Mouse (Mus musculus) heart, embryonic 15.5 days (tissue): Measurements from ENCODE around the gene Selenos. TPM values are rescaled to one million over a fixed set of nuclear protein-coding genes. Genes with fewer than 3 reads are reported as not detected.

Source experiments
- ATAC-seq: fragments of 200-750 bp; cut with Nextera tagmentation; replicated peaks from 2 replicates; pipeline ENCODE4 v1.8.0; 2017; ENCODE audit warnings: low read depth, moderate TSS enrichment; ENCODE audit not compliant: insufficient number of reproducible peaks, insufficient read depth, low FRiP score
- H3K27ac ChIP-seq: fragments of 300-500 bp; sonication (generic); 2 replicates; pipeline ENCODE4 v1.5.1; 2015; ENCODE audit warnings: mild to moderate bottlenecking, inconsistent platforms
- H3K27me3 ChIP-seq: fragments of 300-500 bp; sonication (generic); 2 replicates; pipeline ENCODE4 v1.6.1; 2015; ENCODE audit warnings: inconsistent platforms
- H3K36me3 ChIP-seq: fragments of 300-500 bp; sonication (generic); 2 replicates; pipeline ENCODE4 v1.6.1; 2015; ENCODE audit warnings: mild to moderate bottlenecking, inconsistent platforms
- H3K4me1 ChIP-seq: fragments of 300-500 bp; sonication (generic); replicated peaks from 2 replicates; pipeline ENCODE4 v1.6.1; 2015; ENCODE audit warnings: inconsistent platforms
- H3K4me2 ChIP-seq: fragments of 300-500 bp; sonication (generic); 2 replicates; pipeline ENCODE4 v1.6.1; 2015; ENCODE audit warnings: inconsistent platforms, mild to moderate bottlenecking, moderate library complexity
- H3K4me3 ChIP-seq: fragments of 300-500 bp; sonication (generic); 2 replicates; pipeline ENCODE4 v1.5.1; 2015; ENCODE audit warnings: mild to moderate bottlenecking, inconsistent platforms
- H3K9ac ChIP-seq: fragments of 300-500 bp; sonication (generic); 2 replicates; pipeline ENCODE4 v1.6.1; 2015; ENCODE audit warnings: mild to moderate bottlenecking, inconsistent platforms
- H3K9me3 ChIP-seq: fragments of 300-500 bp; sonication (generic); replicated peaks from 2 replicates; pipeline ENCODE4 v1.6.1; 2016; ENCODE audit warnings: inconsistent platforms
- WGBS: fragments of 180-500 bp; shearing (Covaris S2); methylation state at CpG from one replicate; pipeline ENCODE4 v1.1.7; 2015; ENCODE audit warnings: mixed read lengths; 5-methylcytosine and 5-hydroxymethylcytosine counted together
- polyA plus RNA-seq: library from polyadenylated mRNA; unstranded; fragments of >200 nt; fragmentation: Nextera tagmentation; extraction: Ambion mirVana; gene quantifications from 2 replicates; pipeline ENCODE4 v1.2.1, GENCODE M21; 2015

Selenos gene
- polyA plus RNA-seq, 1 experiment from 2014 or later: 64.5 TPM

DNA sequence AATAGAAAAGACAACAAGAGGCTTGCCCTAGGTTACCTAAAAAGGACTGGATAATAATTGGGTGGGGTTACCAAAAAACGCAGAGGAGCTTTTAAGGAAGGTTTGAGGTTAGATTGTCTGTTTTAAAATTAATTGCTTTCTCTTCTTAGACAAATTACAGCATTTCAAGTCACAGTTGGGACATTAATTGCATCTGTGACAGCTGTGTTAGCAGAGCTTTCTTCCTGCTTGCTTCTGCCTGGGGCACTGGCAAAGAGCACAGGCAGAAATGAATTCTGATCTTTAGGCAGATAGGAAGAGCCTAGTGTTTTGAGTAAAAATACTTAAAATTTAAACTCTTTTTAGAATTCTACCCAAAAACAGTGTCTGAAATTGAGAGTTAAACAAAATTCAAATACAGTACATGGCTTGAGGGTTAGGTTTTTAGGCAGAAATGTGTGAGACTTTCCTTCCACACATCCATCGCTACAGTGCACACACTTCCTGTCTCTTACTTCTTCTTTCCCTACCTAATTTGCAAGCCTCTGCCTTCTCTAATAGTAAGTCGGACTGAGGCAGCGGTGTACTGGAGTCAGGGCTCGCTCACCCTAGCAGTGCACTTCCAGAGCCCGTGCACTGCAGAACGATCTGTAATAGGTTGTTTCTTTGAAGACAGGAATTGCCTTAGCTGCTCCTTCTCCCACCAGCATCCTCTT is 41.4 kb downstream of the Selenos start:
- H3K27ac ChIP-seq: no peak overlapping the region
- no peak overlapping the region for H3K4me2 ChIP-seq
- no peaks in the 10 kb centered on the region for H3K27me3 ChIP-seq
- peaks cover 8% of the 10 kb centered on the region for H3K36me3 ChIP-seq
- no peak for ATAC-seq
- peaks cover 43% of the 10 kb centered on the region for H3K4me1 ChIP-seq
- H3K4me3 ChIP-seq: no peak overlapping the region
- no peaks in the 10 kb centered on the region for H3K9me3 ChIP-seq
- H3K9ac ChIP-seq: no peak overlapping the region
- 66% methylated on average over 7 of the region's 7 CpGs for WGBS

DNA sequence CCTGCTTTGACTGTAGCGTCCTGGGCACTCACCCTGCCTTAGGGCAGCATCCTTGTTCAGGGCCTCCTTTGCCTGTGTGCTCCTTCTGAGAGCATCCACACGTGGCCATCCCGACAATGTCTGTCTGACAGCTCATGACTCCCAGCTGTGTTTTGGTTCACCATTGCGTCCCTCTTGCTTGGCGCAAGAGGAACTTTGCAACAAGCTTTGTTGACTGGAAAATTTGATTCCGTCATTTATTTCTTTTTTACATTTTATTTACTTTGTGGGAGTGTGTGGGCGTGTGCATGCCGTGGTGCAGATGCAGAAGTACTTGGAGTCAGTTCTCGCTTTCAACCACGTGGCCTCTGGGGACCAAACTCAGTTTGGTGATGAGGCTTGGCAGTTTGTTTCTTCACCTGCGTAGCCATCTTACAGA is 45.1 kb downstream of the Selenos start:
- Histone ChIP-seq H3K4me1 (peaks cover 35% of the 10 kb centered on the region), H3K4me2 (no peak overlapping the region), H3K9me3 (no peaks in the 10 kb centered on the region), H3K27ac (no peak overlapping the region), H3K4me3 (no peak overlapping the region), H3K36me3 (peaks cover 12% of the 10 kb centered on the region), H3K27me3 (no peaks in the 10 kb centered on the region), H3K9ac (no peak overlapping the region)
- ATAC-seq: no peak
- WGBS: 69% methylated on average over 11 of the region's 11 CpGs

DNA sequence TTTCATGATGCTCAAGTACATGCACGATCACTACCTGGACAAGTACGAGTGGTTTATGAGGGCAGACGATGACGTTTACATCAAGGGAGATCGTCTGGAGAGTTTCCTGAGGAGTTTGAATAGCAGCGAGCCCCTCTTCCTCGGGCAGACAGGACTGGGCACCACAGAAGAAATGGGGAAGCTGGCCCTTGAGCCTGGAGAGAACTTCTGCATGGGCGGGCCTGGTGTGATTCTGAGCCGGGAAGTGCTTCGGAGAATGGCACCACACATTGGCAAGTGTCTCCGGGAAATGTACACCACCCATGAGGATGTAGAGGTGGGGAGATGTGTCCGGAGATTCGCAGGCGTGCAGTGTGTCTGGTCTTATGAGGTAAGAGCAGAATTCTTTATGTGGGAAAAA is 45.9 kb downstream of the Selenos start:
- no peak for ATAC-seq
- no peak overlapping the region for H3K4me2 ChIP-seq
- peaks cover 32% of the 10 kb centered on the region for H3K4me1 ChIP-seq
- H3K27me3 ChIP-seq: no peaks in the 10 kb centered on the region
- no peak overlapping the region for H3K9ac ChIP-seq
- 86% methylated on average over 14 of the region's 14 CpGs for WGBS
- H3K27ac ChIP-seq: no peak overlapping the region
- H3K36me3 ChIP-seq: peaks cover 13% of the 10 kb centered on the region
- no peaks in the 10 kb centered on the region for H3K9me3 ChIP-seq
- H3K4me3 ChIP-seq: no peak overlapping the region

DNA sequence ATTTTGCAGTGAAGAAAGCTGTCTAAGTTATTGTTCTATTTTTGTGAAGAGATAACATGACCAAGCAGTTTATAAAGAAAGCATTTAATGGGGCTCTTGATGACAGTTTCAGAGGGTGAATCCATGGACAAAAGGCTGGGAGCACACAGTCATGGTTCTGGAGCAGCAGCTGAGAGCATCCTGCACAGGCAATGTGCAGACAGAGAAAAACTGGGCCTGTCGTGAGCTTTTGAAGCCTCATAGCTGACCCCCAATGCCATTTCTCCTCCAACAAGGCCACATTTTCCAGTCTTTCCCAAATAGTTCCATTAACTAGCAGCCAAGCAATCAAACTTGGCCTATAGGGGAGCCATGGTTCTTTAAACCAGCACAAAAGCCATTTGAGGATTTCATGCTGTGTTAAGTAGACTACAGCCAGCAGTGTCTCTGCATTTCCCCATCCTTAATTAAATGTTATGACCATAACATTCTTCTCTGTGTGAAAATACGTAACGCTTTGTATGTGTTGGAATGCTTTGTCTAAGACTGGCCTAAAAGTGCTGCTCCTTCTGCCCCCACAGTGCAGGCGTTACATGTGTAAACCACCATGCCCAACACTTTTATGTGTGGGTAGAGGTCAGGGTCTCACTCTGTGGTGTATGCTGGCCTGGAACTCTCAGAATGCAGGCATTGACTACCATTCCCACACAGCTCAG is 48.6 kb downstream of the Selenos start:
- H3K27me3 ChIP-seq: no peaks in the 10 kb centered on the region
- no peak for ATAC-seq
- H3K4me1 ChIP-seq: peaks cover 31% of the 10 kb centered on the region
- H3K27ac ChIP-seq: peak overlapping the region; percentile 42; the same call in 1 of the 2 replicates
- peaks cover 19% of the 10 kb centered on the region for H3K36me3 ChIP-seq
- H3K4me3 ChIP-seq: no peak overlapping the region
- WGBS: 76% methylated on average over 4 of the region's 4 CpGs
- no peaks in the 10 kb centered on the region for H3K9me3 ChIP-seq
- no peak overlapping the region for H3K4me2 ChIP-seq
- no peak overlapping the region for H3K9ac ChIP-seq

DNA sequence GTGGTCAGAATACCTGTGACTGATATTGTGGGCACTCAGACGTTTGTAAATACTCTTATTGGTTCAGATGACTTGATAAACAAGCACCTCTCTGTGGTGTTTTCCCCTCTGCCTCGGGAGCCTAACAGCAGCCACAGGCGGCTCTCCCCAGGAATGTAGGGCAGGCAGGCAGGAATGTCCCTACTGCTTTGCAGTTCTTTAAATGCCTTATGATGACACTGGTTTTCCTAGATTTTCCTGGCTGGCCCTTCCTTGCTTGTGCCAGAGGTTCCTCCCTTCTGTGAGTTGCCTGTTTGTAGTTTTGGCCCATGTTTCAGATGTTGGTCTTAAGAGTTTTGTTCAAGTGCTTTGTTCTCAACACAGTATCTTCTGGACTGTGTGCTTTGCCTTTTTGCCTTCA is 49.4 kb downstream of the Selenos start:
- Histone ChIP-seq H3K4me2 (no peak overlapping the region), H3K27ac (peak overlapping the region; percentile 42; the same call in 1 of the 2 replicates), H3K27me3 (no peaks in the 10 kb centered on the region), H3K36me3 (peaks cover 19% of the 10 kb centered on the region), H3K9me3 (no peaks in the 10 kb centered on the region), H3K4me3 (no peak overlapping the region), H3K9ac (no peak overlapping the region), H3K4me1 (peaks cover 31% of the 10 kb centered on the region)
- 18% methylated on average over 3 of the region's 3 CpGs for WGBS
- no peak for ATAC-seq

DNA sequence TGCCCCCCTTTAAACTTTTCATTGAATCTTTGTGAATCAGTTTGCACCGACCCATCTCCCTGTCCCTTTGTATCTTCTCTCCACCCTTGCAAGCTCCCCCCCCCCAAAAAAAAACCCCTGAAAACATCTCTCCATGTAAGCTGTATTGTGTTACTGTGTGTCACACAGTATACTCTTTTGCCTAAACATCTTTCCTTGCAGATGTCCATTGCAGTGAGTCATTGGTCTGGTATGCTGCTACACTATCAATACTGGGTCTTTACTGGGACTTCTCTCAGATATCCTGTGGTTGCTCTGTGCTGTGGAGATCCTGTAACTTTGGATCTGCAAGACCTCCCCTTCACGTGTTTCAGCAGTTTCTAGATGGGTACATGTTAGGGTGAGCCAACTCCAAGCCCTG is 50.8 kb downstream of the Selenos start:
- Histone ChIP-seq H3K9ac (no peak overlapping the region), H3K27me3 (no peaks in the 10 kb centered on the region), H3K9me3 (no peaks in the 10 kb centered on the region), H3K36me3 (peaks cover 17% of the 10 kb centered on the region), H3K27ac (no peak overlapping the region), H3K4me2 (no peak overlapping the region), H3K4me1 (peaks cover 29% of the 10 kb centered on the region), H3K4me3 (no peak overlapping the region)
- ATAC-seq: no peak
- WGBS: 51% methylated on average over 2 of the region's 2 CpGs

DNA sequence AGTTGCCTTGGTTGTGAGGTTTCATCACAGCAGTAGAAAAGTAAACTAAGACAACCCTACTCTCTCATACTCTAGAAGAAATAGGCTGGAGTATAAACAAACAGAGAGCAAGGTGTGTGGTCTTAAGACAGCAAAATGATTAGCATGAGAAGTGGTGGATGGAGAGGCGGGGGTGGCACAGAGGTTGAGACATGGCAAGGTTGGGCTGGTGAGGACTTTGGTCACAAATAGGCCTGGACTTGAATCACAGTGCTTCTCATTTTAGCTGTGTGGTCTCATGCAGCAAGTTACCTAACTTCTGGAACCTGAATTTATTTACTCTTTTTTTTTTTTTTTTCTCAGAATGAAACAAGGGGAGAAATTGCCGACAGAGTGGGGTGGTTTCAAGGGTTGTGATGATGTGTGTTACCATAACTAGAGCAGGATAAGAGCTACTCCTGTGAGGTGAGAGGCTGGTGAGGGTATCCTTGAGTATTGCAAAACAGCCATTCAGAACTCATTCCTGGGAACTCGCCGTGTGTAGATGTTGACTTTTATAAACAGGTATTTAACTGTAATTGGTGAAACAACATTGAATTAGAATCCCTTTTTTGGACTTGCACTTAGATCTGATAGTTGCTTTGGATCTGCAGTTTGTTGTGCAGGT is 52.5 kb downstream of the Selenos start:
- Histone ChIP-seq H3K4me3 (no peak overlapping the region), H3K36me3 (peaks cover 7% of the 10 kb centered on the region), H3K9ac (no peak overlapping the region), H3K9me3 (no peaks in the 10 kb centered on the region), H3K27me3 (no peaks in the 10 kb centered on the region), H3K27ac (no peak overlapping the region), H3K4me2 (no peak overlapping the region), H3K4me1 (peaks cover 37% of the 10 kb centered on the region)
- ATAC-seq: no peak
- 84% methylated on average over 4 of the region's 4 CpGs for WGBS

- H3K4me3 ChIP-seq: no peak overlapping the region
- no peaks in the 10 kb centered on the region for H3K9me3 ChIP-seq
- peaks cover 7% of the 10 kb centered on the region for H3K36me3 ChIP-seq
- no peak overlapping the region for H3K27ac ChIP-seq
- no peaks in the 10 kb centered on the region for H3K27me3 ChIP-seq
- 96% methylated on average over 3 of the region's 3 CpGs for WGBS
- no peak overlapping the region for H3K9ac ChIP-seq
- H3K4me2 ChIP-seq: no peak overlapping the region
- no peak for ATAC-seq
- H3K4me1 ChIP-seq: peaks cover 37% of the 10 kb centered on the region
These were observed 54.7 kb downstream of the Selenos start for GRCm38 (mm10) chr7:66134154-66134553.

DNA sequence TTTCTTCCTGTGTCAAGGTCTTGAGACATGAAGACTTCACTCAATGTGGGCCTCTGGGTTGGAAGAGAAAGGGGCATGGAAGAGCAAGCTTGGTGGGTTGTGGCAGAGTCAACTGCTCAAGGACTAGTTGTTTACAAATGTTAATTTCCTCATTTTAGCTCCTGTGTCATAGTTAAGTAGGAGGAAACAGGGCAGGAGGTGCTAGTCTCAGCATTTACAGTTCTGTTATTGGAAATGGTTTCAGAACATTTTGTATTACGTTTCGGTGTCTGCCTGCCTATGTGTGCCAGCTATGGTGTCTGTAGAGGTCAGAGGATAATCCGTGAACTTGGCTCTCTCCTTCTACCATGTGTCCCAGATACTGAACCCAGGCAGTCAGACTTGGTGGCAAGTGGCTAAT is 56.2 kb downstream of the Selenos start:
- WGBS: 79% methylated on average over 3 of the region's 3 CpGs

DNA sequence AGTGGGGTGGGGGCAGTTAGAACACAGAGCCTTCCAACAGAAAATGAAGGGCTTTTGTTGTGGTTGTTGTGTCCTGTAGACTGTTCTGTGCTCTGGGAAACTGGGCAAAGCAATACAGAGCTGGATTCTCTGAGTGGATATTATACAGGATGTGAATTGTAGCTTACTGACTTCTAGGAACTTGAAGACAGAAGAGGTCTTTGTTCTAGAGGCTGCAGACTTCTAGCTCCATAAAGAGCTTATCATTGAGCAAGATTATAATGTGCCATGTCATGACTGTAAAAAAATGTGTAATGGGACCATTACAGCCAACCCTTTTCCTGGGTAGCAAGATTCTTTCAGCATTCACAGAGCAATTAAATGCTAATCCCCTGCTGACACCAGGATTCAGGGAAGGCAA is 56.7 kb downstream of the Selenos start:
- no peak for ATAC-seq
- Histone ChIP-seq H3K4me3 (no peak overlapping the region), H3K27me3 (no peaks in the 10 kb centered on the region), H3K9me3 (no peaks in the 10 kb centered on the region), H3K27ac (peak overlapping the region; percentile 28; the same call in 1 of the 2 replicates), H3K9ac (no peak overlapping the region), H3K36me3 (peaks cover 4% of the 10 kb centered on the region; the same call in 1 of the 2 replicates), H3K4me2 (no peak overlapping the region), H3K4me1 (peaks cover 34% of the 10 kb centered on the region)

More for the DNA sequence above, 56.2 kb downstream of the Selenos start:
- Histone ChIP-seq H3K4me1 (peaks cover 30% of the 10 kb centered on the region), H3K27ac (peak overlapping the region; percentile 28; the same call in 1 of the 2 replicates), H3K4me2 (no peak overlapping the region), H3K27me3 (no peaks in the 10 kb centered on the region), H3K36me3 (peaks cover 4% of the 10 kb centered on the region; the same call in 1 of the 2 replicates), H3K4me3 (no peak overlapping the region), H3K9me3 (no peaks in the 10 kb centered on the region), H3K9ac (no peak overlapping the region)
- ATAC-seq: no peak

DNA sequence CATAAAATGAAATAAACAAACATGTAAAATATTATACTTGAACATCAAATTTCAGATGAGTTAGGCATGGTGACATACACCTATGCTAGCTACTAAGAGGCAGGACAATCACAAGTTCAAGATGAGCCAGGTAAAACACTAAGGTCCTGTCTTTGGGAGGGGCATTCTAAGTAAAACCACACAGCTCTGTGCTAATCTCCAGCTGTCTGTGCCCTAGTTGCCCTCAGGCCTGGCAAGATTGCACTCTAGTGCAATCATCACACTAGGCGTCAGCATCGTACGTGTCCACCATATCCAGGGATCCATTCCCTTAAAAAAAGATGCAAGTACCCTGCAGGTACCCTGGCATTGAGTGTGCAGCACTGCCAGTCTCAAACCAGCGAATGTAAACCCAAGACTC is 57.9 kb downstream of the Selenos start:
- Histone ChIP-seq H3K4me2 (no peak overlapping the region), H3K9me3 (no peaks in the 10 kb centered on the region), H3K36me3 (no peaks in the 10 kb centered on the region), H3K4me3 (no peak overlapping the region), H3K4me1 (peaks cover 35% of the 10 kb centered on the region), H3K9ac (no peak overlapping the region), H3K27ac (no peak overlapping the region), H3K27me3 (no peaks in the 10 kb centered on the region)
- WGBS: 90% methylated on average over 4 of the region's 4 CpGs
- no peak for ATAC-seq
